Mouse (Mus musculus) heart, embryonic 12.5 days (tissue): ENCODE results near the gene Galk1. TPM values are rescaled to one million over a fixed set of nuclear protein-coding genes. Genes with fewer than 3 reads are reported as not detected.

ENCODE experiments used
- ATAC-seq: fragments of 200-750 bp; cut with Nextera tagmentation; 2 replicates; pipeline ENCODE4 v1.8.0; 2017; ENCODE audit warnings: moderate TSS enrichment, moderate library complexity; ENCODE audit not compliant: insufficient number of reproducible peaks, low FRiP score
- H3K27ac ChIP-seq: fragments of 300-500 bp; sonication (generic); 2 replicates; pipeline ENCODE4 v1.5.1; 2016; ENCODE audit warnings: mild to moderate bottlenecking, moderate library complexity; ENCODE audit not compliant: poor library complexity, severe bottlenecking
- H3K27me3 ChIP-seq: fragments of 300-500 bp; sonication (generic); replicated peaks from 2 replicates; pipeline ENCODE4 v1.6.1; 2016; ENCODE audit warnings: mild to moderate bottlenecking, moderate library complexity
- H3K36me3 ChIP-seq: fragments of 300-500 bp; sonication (generic); 2 replicates; pipeline ENCODE4 v1.6.1; 2016; ENCODE audit warnings: mild to moderate bottlenecking, moderate library complexity
- H3K4me1 ChIP-seq: fragments of 300-500 bp; sonication (generic); replicated peaks from 2 replicates; pipeline ENCODE4 v1.6.1; 2016; ENCODE audit warnings: mild to moderate bottlenecking
- H3K4me2 ChIP-seq: fragments of 300-500 bp; sonication (generic); 2 replicates; pipeline ENCODE4 v1.6.1; 2016; ENCODE audit warnings: mild to moderate bottlenecking, moderate library complexity
- H3K4me3 ChIP-seq: fragments of 300-500 bp; sonication (generic); 2 replicates; pipeline ENCODE4 v1.5.1; 2016; ENCODE audit warnings: mild to moderate bottlenecking
- H3K9ac ChIP-seq: fragments of 300-500 bp; sonication (generic); 2 replicates; pipeline ENCODE4 v1.6.1; 2016; ENCODE audit warnings: mild to moderate bottlenecking, moderate library complexity
- H3K9me3 ChIP-seq: fragments of 300-500 bp; sonication (generic); replicated peaks from 2 replicates; pipeline ENCODE4 v1.6.1; 2016; ENCODE audit warnings: mild to moderate bottlenecking, moderate library complexity
- WGBS: fragments of 180-500 bp; shearing (Covaris S2); methylation state at CpG from one replicate; pipeline ENCODE4 v1.1.7; 2016; 5-methylcytosine and 5-hydroxymethylcytosine counted together
- polyA plus RNA-seq: library from polyadenylated mRNA; unstranded; fragments of >200 nt; fragmentation: Nextera tagmentation; extraction: Ambion mirVana; gene quantifications from 2 replicates; pipeline ENCODE4 v1.2.1, GENCODE M21; 2016

The Galk1 gene
- polyA plus RNA-seq, 1 experiment from 2014 or later, result 152 TPM

DNA sequence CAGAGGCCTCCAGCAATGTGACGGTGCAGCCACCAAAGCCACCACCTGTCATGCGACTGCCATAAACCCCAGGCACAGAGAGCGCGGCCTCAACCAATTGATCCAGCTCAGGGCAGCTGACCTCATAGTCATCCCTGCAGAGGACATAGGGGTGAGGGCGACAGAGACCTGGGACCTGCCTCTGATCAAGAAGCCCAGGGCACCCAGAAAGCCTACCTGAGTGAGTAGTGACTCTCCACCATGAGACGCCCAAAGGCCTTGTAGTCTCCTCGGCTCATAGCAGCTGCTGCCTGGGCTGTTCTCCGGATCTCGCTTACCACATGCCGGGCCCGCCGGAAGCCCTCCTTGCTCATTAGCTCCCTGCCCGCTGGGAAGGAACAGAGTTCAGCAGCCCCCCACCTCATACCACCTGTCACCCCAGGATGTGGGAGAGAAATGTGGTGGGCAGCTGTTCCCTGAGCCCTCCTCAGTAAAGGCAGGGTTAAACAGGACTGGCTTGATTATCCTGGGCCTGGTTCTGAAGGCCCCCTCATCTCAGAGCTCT lies 3.6 kb downstream of the Galk1 start:
- 92% methylated on average over 13 of the region's 13 CpGs for WGBS
- Histone ChIP-seq H3K4me3 (no peak overlapping the region), H3K9me3 (no peaks in the 10 kb centered on the region), H3K4me2 (no peak overlapping the region), H3K9ac (no peak overlapping the region), H3K36me3 (peaks cover 39% of the 10 kb centered on the region), H3K27ac (no peak overlapping the region), H3K27me3 (no peaks in the 10 kb centered on the region), H3K4me1 (peaks cover 28% of the 10 kb centered on the region)
- no peak for ATAC-seq

DNA sequence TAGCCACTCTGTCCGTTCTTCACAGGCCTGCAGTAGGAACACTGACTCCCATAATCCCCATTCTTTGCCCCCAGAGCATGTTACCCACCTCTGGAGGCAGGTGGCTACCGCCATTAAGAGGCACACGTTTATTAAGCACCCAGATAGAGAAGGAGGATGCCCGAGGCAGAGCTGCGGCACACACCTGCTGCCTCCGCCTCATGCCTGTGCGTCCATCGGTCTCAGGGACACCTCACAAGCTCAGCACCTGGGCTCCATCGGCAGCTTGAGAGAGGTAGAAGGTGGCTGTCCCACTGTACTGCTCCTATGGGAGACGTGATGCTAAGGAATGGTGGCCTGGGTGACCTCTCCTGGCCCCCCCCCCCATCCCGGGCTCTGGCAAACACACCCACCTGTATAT lies 4.1 kb downstream of the Galk1 start:
- ATAC-seq, result no peak
- Histone ChIP-seq H3K27ac (no peak overlapping the region), H3K4me1 (peaks cover 28% of the 10 kb centered on the region), H3K4me2 (no peak overlapping the region), H3K9ac (no peak overlapping the region), H3K9me3 (no peaks in the 10 kb centered on the region), H3K27me3 (no peaks in the 10 kb centered on the region), H3K4me3 (no peak overlapping the region), H3K36me3 (peaks cover 39% of the 10 kb centered on the region)
- WGBS, result 92% methylated on average over 11 of the region's 11 CpGs

DNA sequence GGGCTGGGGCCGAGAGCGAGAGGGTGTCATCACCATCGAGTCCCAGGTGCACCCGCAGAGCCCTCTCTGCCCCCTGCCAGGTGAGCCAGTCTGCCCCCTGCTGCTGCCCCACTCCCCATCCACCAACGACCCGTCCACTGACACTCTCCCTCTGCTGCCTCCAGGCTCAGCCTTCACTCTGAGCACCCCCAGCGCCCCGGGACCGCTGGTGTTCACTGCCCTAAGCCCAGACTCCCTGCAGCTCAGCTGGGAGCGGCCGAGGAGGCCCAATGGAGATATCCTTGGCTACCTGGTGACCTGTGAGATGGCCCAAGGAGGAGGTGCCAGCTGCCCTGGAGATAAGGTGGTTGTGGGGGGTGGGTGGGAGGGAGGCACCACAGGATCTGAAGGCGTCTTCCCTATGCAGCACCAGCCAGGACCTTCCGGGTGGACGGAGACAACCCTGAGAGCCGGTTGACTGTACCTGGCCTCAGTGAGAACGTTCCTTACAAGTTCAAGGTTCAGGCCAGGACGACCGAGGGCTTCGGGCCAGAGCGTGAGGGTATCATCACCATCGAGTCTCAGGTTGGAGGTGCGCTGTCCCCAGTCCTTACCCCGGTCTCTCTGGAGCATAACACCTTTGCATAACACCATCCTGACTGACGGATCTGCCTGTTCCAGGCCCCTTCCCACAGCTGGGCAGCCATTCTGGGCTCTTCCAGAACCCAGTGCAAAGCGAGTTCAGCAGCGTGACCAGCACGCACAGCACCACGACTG lies 5.2 kb downstream of the Galk1 start:
- peaks cover 4% of the 10 kb centered on the region; the same call in 1 of the 2 replicates for H3K9me3 ChIP-seq
- no peaks in the 10 kb centered on the region for H3K27me3 ChIP-seq
- no peak overlapping the region for H3K4me3 ChIP-seq
- 88% methylated on average over 28 of the region's 28 CpGs for WGBS
- H3K4me1 ChIP-seq, result peaks cover 23% of the 10 kb centered on the region
- no peak overlapping the region for H3K4me2 ChIP-seq
- no peak overlapping the region for H3K9ac ChIP-seq
- H3K27ac ChIP-seq, result no peak overlapping the region
- ATAC-seq, result no peak
- H3K36me3 ChIP-seq, result peaks cover 39% of the 10 kb centered on the region

DNA sequence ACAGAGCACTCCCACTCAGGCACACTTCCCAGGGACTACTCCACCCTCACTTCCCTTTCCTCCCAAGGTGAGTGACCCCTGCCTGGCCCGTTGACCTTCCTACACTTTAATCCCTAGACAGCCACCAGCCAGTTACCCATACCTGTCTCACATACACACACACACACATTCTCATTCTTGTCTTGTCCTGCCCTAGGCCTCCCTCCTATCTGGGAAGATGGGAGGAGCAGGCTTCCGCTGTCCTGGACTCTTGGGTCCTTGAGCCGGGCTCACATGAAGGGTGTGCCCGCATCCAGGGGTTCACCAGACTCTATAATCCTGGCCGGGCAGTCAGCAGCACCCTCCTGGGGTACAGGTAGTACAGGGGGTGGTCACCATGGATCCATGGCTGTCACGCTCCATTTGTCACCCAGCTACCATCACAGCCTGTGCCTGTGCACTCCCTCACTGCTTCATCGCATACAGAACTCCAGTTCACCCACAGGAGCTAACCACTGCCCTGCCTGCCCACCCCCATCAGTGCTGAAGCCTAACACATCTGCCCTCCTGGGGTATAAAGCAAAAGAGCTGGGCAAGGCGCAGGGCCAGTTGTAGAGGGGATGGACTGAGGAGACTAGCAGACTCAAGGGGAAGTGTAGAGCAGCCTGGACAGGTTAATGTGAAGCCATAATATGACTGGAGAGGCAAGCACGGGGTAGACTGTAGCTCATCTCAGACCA lies 6.7 kb downstream of the Galk1 start:
- ATAC-seq, result no peak
- Histone ChIP-seq H3K9me3 (peaks cover 4% of the 10 kb centered on the region; the same call in 1 of the 2 replicates), H3K36me3 (peaks cover 39% of the 10 kb centered on the region), H3K4me3 (0 out of 2 replicates have a peak overlapping the region, but pooled peaks have one; percentile 37), H3K4me1 (peaks cover 13% of the 10 kb centered on the region), H3K27ac (peak overlapping the region; percentile 64; the same call in 1 of the 2 replicates), H3K27me3 (no peaks in the 10 kb centered on the region; the same call in 1 of the 2 replicates), H3K9ac (peak overlapping the region; percentile 52), H3K4me2 (peak overlapping the region; percentile 79)
- WGBS, result 68% methylated on average over 9 of the region's 9 CpGs

DNA sequence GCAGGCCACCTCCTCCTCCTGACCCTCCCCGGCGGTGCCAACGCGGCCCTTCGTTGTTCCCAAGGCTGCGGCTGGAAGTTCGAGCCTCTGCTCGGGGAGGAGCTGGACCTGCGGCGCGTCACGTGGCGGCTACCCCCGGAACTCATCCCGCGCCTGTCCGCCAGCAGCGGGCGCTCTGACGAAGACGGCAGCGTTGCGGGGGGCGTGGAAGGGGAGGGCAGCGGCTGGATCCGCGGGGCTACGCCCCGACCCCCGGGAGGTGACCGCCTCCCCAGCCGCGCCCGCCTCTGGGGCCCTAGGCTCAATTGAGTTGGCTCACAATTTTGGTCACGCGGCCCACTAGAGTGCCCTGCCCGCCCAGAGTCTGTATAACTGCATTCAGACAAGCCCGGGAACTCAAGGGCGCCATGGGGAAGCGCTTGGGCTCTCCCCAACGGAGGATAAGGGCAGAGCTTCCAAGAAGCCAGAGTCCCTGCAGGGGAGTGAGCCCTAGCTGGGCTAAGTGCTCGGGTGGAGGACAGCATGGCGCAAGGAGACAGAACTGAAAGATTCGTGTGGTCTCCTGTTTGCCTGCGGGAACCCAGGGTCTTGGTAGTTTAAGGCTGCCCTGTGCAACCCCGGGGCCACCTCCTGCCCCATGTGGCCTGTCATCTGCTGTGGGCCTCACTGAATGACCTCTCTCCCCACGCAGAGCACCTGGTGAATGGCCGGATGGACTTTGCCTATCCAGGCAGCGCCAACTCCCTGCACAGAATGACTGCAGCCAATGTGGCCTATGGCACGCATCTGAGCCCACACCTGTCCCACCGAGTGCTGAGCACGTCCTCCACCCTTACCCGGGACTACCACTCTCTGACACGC lies 7.4 kb downstream of the Galk1 start:
- H3K4me2 ChIP-seq, result peak overlapping the region; percentile 79
- H3K36me3 ChIP-seq, result peaks cover 35% of the 10 kb centered on the region
- peak; percentile 74 for ATAC-seq
- peak overlapping the region; percentile 64 for H3K27ac ChIP-seq
- peak overlapping the region; percentile 52 for H3K9ac ChIP-seq
- peaks cover 13% of the 10 kb centered on the region for H3K4me1 ChIP-seq
- WGBS, result 5% methylated on average over 54 of the region's 54 CpGs
- peaks cover 4% of the 10 kb centered on the region; the same call in 1 of the 2 replicates for H3K9me3 ChIP-seq
- H3K27me3 ChIP-seq, result peaks cover 7% of the 10 kb centered on the region; the same call in 1 of the 2 replicates
- peak overlapping the region; percentile 37 for H3K4me3 ChIP-seq

DNA sequence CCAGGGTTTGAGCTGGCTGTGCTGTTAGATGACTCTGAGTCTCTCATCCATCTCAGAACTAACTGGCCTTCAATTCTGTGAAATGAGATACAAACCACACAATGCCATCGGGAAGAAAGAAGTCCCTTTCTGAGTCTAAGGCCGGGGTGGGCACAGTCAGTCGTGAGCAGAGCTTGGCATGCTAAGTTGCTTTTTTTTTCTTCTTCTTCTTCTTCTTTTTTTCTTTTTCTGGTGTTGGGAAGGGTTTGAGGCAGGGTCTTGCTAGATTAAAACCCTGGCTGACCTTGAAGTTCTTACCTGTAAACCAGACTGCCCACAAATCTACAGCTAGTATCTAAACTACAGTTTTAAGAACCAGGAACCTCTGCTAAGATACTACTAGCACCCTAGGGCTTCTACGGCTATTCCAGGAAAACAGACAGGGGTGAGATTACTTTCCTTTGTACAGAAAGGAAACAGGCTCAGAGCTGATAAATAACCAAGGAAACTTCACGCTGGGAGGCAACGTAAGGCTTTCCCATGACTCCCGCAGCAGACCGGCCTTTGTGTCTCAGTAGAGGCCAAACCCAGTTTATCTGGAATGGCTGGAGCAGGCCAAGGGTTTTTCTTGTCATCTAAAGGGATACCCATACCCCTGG lies 8.2 kb downstream of the Galk1 start:
- peaks cover 13% of the 10 kb centered on the region for H3K4me1 ChIP-seq
- H3K27me3 ChIP-seq, result peaks cover 12% of the 10 kb centered on the region; the same call in 1 of the 2 replicates
- peaks cover 4% of the 10 kb centered on the region; the same call in 1 of the 2 replicates for H3K9me3 ChIP-seq
- peak overlapping the region; percentile 64 for H3K27ac ChIP-seq
- ATAC-seq, result no peak
- peak overlapping the region; percentile 52 for H3K9ac ChIP-seq
- peaks cover 27% of the 10 kb centered on the region for H3K36me3 ChIP-seq
- peak overlapping the region; percentile 37 for H3K4me3 ChIP-seq
- 29% methylated on average over 8 of the region's 8 CpGs for WGBS
- H3K4me2 ChIP-seq, result peak overlapping the region; percentile 79

DNA sequence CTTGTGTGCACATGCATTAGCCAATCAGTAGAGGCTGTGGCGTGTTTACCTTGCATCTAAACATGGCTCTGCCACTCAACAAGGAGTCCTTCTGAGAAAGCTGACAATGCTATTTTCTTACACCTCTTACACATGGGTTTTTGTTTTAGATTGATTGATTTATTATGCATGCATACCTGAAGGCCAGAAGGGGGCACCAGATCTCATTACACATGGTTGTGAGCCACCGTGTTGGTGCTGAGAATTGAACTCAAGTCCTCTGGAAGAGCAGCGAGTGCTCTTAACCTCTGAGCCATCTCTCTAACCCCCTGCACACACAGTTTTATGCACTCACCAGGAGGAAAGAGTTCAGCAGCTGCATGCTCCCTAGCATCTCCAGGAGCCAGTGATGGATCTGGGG lies 9.6 kb downstream of the Galk1 start:
- Histone ChIP-seq H3K4me3 (no peak overlapping the region), H3K36me3 (peaks cover 14% of the 10 kb centered on the region), H3K4me1 (peaks cover 13% of the 10 kb centered on the region), H3K27ac (no peak overlapping the region), H3K9ac (no peak overlapping the region), H3K4me2 (no peak overlapping the region), H3K27me3 (peaks cover 12% of the 10 kb centered on the region; the same call in 1 of the 2 replicates), H3K9me3 (peaks cover 4% of the 10 kb centered on the region; the same call in 1 of the 2 replicates)
- WGBS, result 75% methylated on average over 3 of the region's 3 CpGs
- ATAC-seq, result no peak

DNA sequence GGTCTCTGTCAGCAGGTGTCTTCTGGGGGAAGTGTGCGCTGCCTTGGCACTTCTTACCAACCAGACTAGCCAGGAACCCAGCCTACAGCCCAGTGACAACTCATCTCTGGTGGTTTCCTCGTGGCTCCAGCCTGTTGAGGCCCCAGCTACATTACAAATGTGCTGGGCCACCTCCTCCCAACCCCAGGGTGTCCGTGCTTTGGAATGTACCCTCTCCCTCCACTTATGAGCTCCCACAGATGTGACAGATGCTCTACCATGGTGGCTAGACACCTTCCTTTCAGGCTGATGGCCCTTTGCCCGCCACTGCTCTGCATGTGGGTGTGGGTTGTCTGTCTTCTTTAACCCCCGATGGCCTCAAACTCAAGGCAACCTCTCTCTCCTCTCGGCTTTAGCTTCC lies 10.8 kb downstream of the Galk1 start:
- Histone ChIP-seq H3K4me3 (no peak overlapping the region), H3K4me2 (no peak overlapping the region), H3K27me3 (peaks cover 12% of the 10 kb centered on the region; the same call in 1 of the 2 replicates), H3K27ac (no peak overlapping the region), H3K36me3 (peaks cover 2% of the 10 kb centered on the region), H3K4me1 (peaks cover 13% of the 10 kb centered on the region), H3K9me3 (peaks cover 4% of the 10 kb centered on the region; the same call in 1 of the 2 replicates), H3K9ac (no peak overlapping the region)
- no peak for ATAC-seq
- 70% methylated on average over 6 of the region's 6 CpGs for whole genome bisulfite sequencing

DNA sequence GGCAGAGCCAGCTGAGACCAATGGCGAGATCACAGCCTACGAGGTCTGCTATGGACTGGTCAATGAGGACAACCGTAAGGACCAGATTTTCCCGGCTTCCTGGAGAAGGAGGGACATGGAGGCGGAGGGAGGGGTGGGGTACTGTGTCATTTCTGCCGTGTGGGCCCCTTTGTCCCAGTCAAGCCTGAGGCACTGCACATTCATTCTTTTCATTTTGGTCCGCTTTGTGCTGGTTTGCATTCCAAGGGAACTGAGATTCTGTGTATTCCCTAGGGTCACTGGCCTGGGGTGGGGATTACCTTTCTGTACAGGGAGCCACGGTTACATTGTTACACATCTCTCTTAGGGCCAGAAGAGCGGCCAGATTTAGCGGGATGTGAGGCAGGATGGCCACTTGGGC lies 11.9 kb downstream of the Galk1 start:
- Histone ChIP-seq H3K4me2 (no peak overlapping the region), H3K4me1 (peaks cover 8% of the 10 kb centered on the region), H3K27me3 (peaks cover 12% of the 10 kb centered on the region; the same call in 1 of the 2 replicates), H3K36me3 (no peaks in the 10 kb centered on the region), H3K4me3 (no peak overlapping the region), H3K9ac (no peak overlapping the region), H3K27ac (no peak overlapping the region), H3K9me3 (peaks cover 4% of the 10 kb centered on the region; the same call in 1 of the 2 replicates)
- no peak for ATAC-seq
- 54% methylated on average over 10 of the region's 10 CpGs for WGBS
